Mouse (Mus musculus) liver, embryonic 12.5 days (tissue): ENCODE results near the gene Gse1. TPM values are rescaled to one million over a fixed set of nuclear protein-coding genes. Genes with fewer than 3 reads are reported as not detected.
A peak's percentile ranks its signal among the peaks of the same experiment; 100 is the strongest.

ENCODE experiments used
- ATAC-seq: fragments of 200-750 bp; cut with Nextera tagmentation; 2 replicates; pipeline ENCODE4 v1.8.0; 2017; ENCODE audit warnings: moderate number of reproducible peaks, mild to moderate bottlenecking, moderate library complexity
- H3K27ac ChIP-seq: fragments of 300-500 bp; sonication (generic); 2 replicates; pipeline ENCODE4 v1.5.1; 2016; ENCODE audit warnings: mild to moderate bottlenecking
- H3K27me3 ChIP-seq: fragments of 300-500 bp; sonication (generic); replicated peaks from 2 replicates; pipeline ENCODE4 v1.6.1; 2016; ENCODE audit warnings: mild to moderate bottlenecking, moderate library complexity
- H3K36me3 ChIP-seq: fragments of 300-500 bp; sonication (generic); 2 replicates; pipeline ENCODE4 v1.6.1; 2016; ENCODE audit warnings: mild to moderate bottlenecking, moderate library complexity
- H3K4me1 ChIP-seq: fragments of 300-500 bp; sonication (generic); 2 replicates; pipeline ENCODE4 v1.6.1; 2016
- H3K4me2 ChIP-seq: fragments of 300-500 bp; sonication (generic); 2 replicates; pipeline ENCODE4 v1.6.1; 2016; ENCODE audit warnings: mild to moderate bottlenecking, moderate library complexity
- H3K4me3 ChIP-seq: fragments of 300-500 bp; sonication (generic); 2 replicates; pipeline ENCODE4 v1.5.1; 2016; ENCODE audit warnings: mild to moderate bottlenecking, moderate library complexity
- H3K9ac ChIP-seq: fragments of 300-500 bp; sonication (generic); 2 replicates; pipeline ENCODE4 v1.6.1; 2016; ENCODE audit warnings: mild to moderate bottlenecking, moderate library complexity
- H3K9me3 ChIP-seq: fragments of 300-500 bp; sonication (generic); replicated peaks from 2 replicates; pipeline ENCODE4 v1.6.1; 2016; ENCODE audit warnings: mild to moderate bottlenecking, moderate library complexity
- WGBS: fragments of 180-500 bp; shearing (Covaris S2); methylation state at CpG from one replicate; pipeline ENCODE4 v1.1.7; 2016; ENCODE audit not compliant: insufficient replicate concordance; 5-methylcytosine and 5-hydroxymethylcytosine counted together
- polyA plus RNA-seq: library from polyadenylated mRNA; unstranded; fragments of >200 nt; fragmentation: Nextera tagmentation; extraction: Ambion mirVana; gene quantifications from 2 replicates; pipeline ENCODE4 v1.2.1, GENCODE M21; 2016

Gse1 gene
- polyA plus RNA-seq, 1 experiment from 2014 or later = 15.9 TPM

- H3K9ac ChIP-seq = no peak overlapping the region
- no peaks in the 10 kb centered on the region for H3K36me3 ChIP-seq
- WGBS = 53% methylated on average over 5 of the region's 5 CpGs
- H3K4me1 ChIP-seq = peaks cover 28% of the 10 kb centered on the region
- H3K27me3 ChIP-seq = peaks cover 23% of the 10 kb centered on the region
- ATAC-seq = no peak
- H3K4me3 ChIP-seq = no peak overlapping the region
- H3K27ac ChIP-seq = no peak overlapping the region
- no peak overlapping the region for H3K4me2 ChIP-seq
- H3K9me3 ChIP-seq = no peaks in the 10 kb centered on the region
Measured at GRCm38 (mm10) chr8:120213939-120214338, 14.3 kb upstream of the Gse1 start.

- Histone ChIP-seq H3K4me1 (peaks cover 28% of the 10 kb centered on the region), H3K27ac (no peak overlapping the region), H3K9ac (no peak overlapping the region), H3K36me3 (no peaks in the 10 kb centered on the region), H3K27me3 (peaks cover 16% of the 10 kb centered on the region), H3K9me3 (no peaks in the 10 kb centered on the region), H3K4me2 (no peak overlapping the region), H3K4me3 (no peak overlapping the region)
- ATAC-seq = no peak
- WGBS = 45% methylated on average over 7 of the region's 7 CpGs
Measured at GRCm38 (mm10) chr8:120215416-120216141, 12.7 kb upstream of the Gse1 start.

GRCm38 (mm10) chr8:120216855-120217830 is 11.1 kb upstream of the Gse1 start:
- H3K4me1 ChIP-seq = peaks cover 15% of the 10 kb centered on the region; the same call in 1 of the 2 replicates
- peaks cover 8% of the 10 kb centered on the region; the same call in 1 of the 2 replicates for H3K27me3 ChIP-seq
- H3K9me3 ChIP-seq = no peaks in the 10 kb centered on the region
- H3K9ac ChIP-seq = no peak overlapping the region; the same call in 1 of the 2 replicates
- no peaks in the 10 kb centered on the region for H3K36me3 ChIP-seq
- no peak overlapping the region for H3K4me2 ChIP-seq
- 25% methylated on average over 13 of the region's 13 CpGs for WGBS
- H3K27ac ChIP-seq = no peak overlapping the region
- no peak overlapping the region for H3K4me3 ChIP-seq
- ATAC-seq = no peak

GRCm38 (mm10) chr8:120222548-120222947 is 5.7 kb upstream of the Gse1 start:
- H3K9me3 ChIP-seq = no peaks in the 10 kb centered on the region
- no peak overlapping the region for H3K4me2 ChIP-seq
- H3K27me3 ChIP-seq = peaks cover 39% of the 10 kb centered on the region
- no peaks in the 10 kb centered on the region for H3K36me3 ChIP-seq
- H3K9ac ChIP-seq = no peak overlapping the region
- WGBS = 54% methylated on average over 11 of the region's 11 CpGs
- no peak for ATAC-seq
- no peak overlapping the region for H3K4me3 ChIP-seq
- no peak overlapping the region for H3K27ac ChIP-seq
- H3K4me1 ChIP-seq = peaks cover 4% of the 10 kb centered on the region; the same call in 1 of the 2 replicates

GRCm38 (mm10) chr8:120224521-120225420 is 3.5 kb upstream of the Gse1 start:
- Histone ChIP-seq H3K9ac (no peak overlapping the region), H3K36me3 (no peaks in the 10 kb centered on the region), H3K4me2 (no peak overlapping the region), H3K27me3 (peaks cover 61% of the 10 kb centered on the region), H3K9me3 (no peaks in the 10 kb centered on the region), H3K27ac (no peak overlapping the region), H3K4me1 (peaks cover 12% of the 10 kb centered on the region), H3K4me3 (no peak overlapping the region)
- ATAC-seq = no peak
- 45% methylated on average over 11 of the region's 11 CpGs for WGBS

GRCm38 (mm10) chr8:120225421-120226151 is 2.7 kb upstream of the Gse1 start:
- no peaks in the 10 kb centered on the region for H3K9me3 ChIP-seq
- no peaks in the 10 kb centered on the region for H3K36me3 ChIP-seq
- H3K27me3 ChIP-seq = peaks cover 69% of the 10 kb centered on the region
- WGBS = 40% methylated on average over 10 of the region's 10 CpGs
- H3K4me3 ChIP-seq = no peak overlapping the region
- H3K9ac ChIP-seq = no peak overlapping the region
- H3K27ac ChIP-seq = no peak overlapping the region
- H3K4me2 ChIP-seq = no peak overlapping the region
- H3K4me1 ChIP-seq = peaks cover 20% of the 10 kb centered on the region
- ATAC-seq = no peak

GRCm38 (mm10) chr8:120226700-120227577 is 1.3 kb upstream of the Gse1 start:
- no peak overlapping the region for H3K27ac ChIP-seq
- H3K9me3 ChIP-seq = no peaks in the 10 kb centered on the region
- no peaks in the 10 kb centered on the region for H3K36me3 ChIP-seq
- WGBS = 46% methylated on average over 5 of the region's 5 CpGs
- peaks cover 76% of the 10 kb centered on the region for H3K27me3 ChIP-seq
- no peak overlapping the region for H3K4me3 ChIP-seq
- no peak for ATAC-seq
- H3K9ac ChIP-seq = no peak overlapping the region
- peaks cover 26% of the 10 kb centered on the region for H3K4me1 ChIP-seq
- H3K4me2 ChIP-seq = no peak overlapping the region

GRCm38 (mm10) chr8:120227578-120227876 is 729 bp upstream of the Gse1 start:
- H3K4me3 ChIP-seq = no peak overlapping the region
- no peaks in the 10 kb centered on the region for H3K9me3 ChIP-seq
- peaks cover 82% of the 10 kb centered on the region for H3K27me3 ChIP-seq
- H3K4me1 ChIP-seq = peaks cover 32% of the 10 kb centered on the region
- no peak for ATAC-seq
- no peak overlapping the region for H3K9ac ChIP-seq
- no peaks in the 10 kb centered on the region for H3K36me3 ChIP-seq
- no peak overlapping the region for H3K4me2 ChIP-seq
- no peak overlapping the region for H3K27ac ChIP-seq

GRCm38 (mm10) chr8:120228781-120229573 is 721 bp downstream of the Gse1 start:
- peaks cover 38% of the 10 kb centered on the region for H3K4me1 ChIP-seq
- peak overlapping the region; percentile 59 for H3K9ac ChIP-seq
- H3K4me3 ChIP-seq = peak overlapping the region; percentile 59
- H3K27me3 ChIP-seq = peaks cover 96% of the 10 kb centered on the region
- ATAC-seq = no peak
- no peaks in the 10 kb centered on the region for H3K36me3 ChIP-seq
- H3K9me3 ChIP-seq = no peaks in the 10 kb centered on the region
- WGBS = 1% methylated on average over 124 of the region's 125 CpGs
- H3K4me2 ChIP-seq = peak overlapping the region; percentile 77
- H3K27ac ChIP-seq = no peak overlapping the region

- H3K4me2 ChIP-seq = peak overlapping the region; percentile 77
- peaks cover 38% of the 10 kb centered on the region for H3K4me1 ChIP-seq
- 2% methylated on average over 22 of the region's 22 CpGs for WGBS
- no peak overlapping the region for H3K27ac ChIP-seq
- no peak for ATAC-seq
- H3K27me3 ChIP-seq = peaks cover 94% of the 10 kb centered on the region
- peak overlapping the region; percentile 59 for H3K4me3 ChIP-seq
- no peaks in the 10 kb centered on the region for H3K9me3 ChIP-seq
- H3K9ac ChIP-seq = no peak overlapping the region
- H3K36me3 ChIP-seq = no peaks in the 10 kb centered on the region
Measured at GRCm38 (mm10) chr8:120229574-120229916, 1.3 kb downstream of the Gse1 start.
